Mouse (Mus musculus) liver, embryonic 18 days (tissue): ENCODE data around the gene Adam19. TPM values are rescaled to one million over a fixed set of nuclear protein-coding genes. Genes with fewer than 3 reads are reported as not detected.

Experiments
- polyA plus RNA-seq: library from polyadenylated mRNA; depleted of rRNA; stranded (reverse); fragments of >200 nt; gene quantifications from 2 replicates; pipeline ENCODE4 v1.2.3, GENCODE M21; 2012; rRNA removed

The Adam19 gene
- polyA plus RNA-seq: 1.7 and 2.0 TPM in 2 replicates

GRCm38 (mm10) chr11:46055896-46056769, at the start of gene Adam19:
Gene Adam19, plus strand, starts transcription at chr11:46055992.

GRCm38 (mm10) chr11:46052105-46052659, 3.6 kb upstream of the Adam19 start, which contains the start of gene Gm12166:
Gene Gm12166, minus strand, starts transcription at chr11:46052321.

GRCm38 (mm10) chr11:46165866-46166585, 110.2 kb downstream of the Adam19 start, which contains the start of gene Nipal4:
Gene Nipal4, minus strand, starts transcription at chr11:46166508.

Other genes with a start within 250 kb of the Adam19 start
- 49.4 and 59.8 TPM in 2 replicates for gene Clint1, start 203.9 kb upstream of the Adam19 start, polyA plus RNA-seq
- 1.5 and 1.6 TPM in 2 replicates for gene Lsm11, start 111.1 kb upstream of the Adam19 start, polyA plus RNA-seq
- 4.4 and 4.5 TPM in 2 replicates for gene Thg1l, start 100.5 kb upstream of the Adam19 start, polyA plus RNA-seq
- 0.02 TPM in 2 replicates for gene Sox30, start 75.7 kb upstream of the Adam19 start, polyA plus RNA-seq
- 2.5 and 3.9 TPM in 2 replicates for gene Gm12166, start 3.7 kb upstream of the Adam19 start, polyA plus RNA-seq
- gene Nipal4, start 110.5 kb downstream of the Adam19 start, polyA plus RNA-seq: 0.08 and 0.11 TPM in 2 replicates
- gene Fndc9, start 179.5 kb downstream of the Adam19 start, polyA plus RNA-seq: not detected in 2 replicates